Mouse (Mus musculus) liver, adult (tissue): Measurements from ENCODE around the gene Gigyf2.

Experiments
- GATA4 ChIP-seq: IDR thresholded peaks from 2 replicates; pipeline ENCODE4 v1.6.1; 2014; ENCODE audit warnings: mild to moderate bottlenecking, low read length; ENCODE audit not compliant: insufficient replicate concordance

Gigyf2 gene

DNA sequence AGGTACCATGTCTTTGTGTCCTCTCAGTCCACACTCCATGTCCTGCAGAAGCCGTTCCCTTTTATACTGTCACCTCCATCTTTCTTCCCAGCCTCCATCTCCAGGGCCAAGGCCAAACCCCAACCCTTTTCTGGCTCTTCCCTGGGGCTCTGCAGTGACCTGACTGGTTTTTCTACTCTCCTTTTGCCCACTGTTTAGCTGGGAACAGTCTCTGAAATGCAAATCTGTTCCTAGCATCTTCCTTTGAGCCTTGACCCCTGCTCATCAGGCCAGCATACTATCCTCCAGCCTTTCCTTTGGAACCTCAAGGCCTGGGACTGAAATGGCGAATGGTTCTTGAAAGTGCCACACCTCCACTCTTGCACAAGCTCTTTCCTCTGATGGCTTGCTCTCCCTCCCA, 13.7 kb upstream of the Gigyf2 start:
- no peak for TF ChIP-seq GATA4

DNA sequence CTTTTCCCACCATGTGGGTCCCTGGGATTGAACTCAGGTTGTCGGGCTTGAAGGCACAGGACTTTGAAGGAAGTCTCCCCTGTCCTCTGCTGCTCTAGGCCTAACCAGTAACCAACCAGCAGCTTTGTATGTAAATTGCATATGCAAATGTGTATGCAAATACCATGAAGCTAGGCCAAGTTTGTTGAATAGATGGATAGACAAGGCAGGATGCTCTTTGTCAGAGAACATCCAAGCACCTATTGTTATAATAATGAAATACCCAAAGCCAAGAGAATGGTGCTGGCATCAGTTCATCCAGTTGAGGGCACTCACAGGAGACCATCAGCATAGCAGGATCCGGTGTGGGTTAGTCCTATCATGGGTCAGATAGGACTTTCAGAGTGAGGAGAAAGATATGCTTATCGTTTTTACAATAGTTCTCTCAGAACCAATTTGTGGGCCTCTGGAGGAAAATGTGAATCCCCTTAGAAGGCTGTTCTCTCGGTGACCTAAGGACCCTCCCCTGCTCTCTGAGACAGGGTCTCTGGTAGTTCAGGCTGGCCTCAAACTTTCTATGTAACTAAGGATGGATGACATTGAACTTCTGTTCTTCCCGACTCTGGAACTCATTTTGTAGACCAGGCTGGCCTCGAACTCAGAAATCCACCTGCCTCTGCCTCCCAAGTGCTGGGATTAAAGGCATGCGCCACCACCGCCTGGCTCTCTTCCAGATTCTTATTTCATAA, 12.8 kb upstream of the Gigyf2 start:
- no peak for TF ChIP-seq GATA4

DNA sequence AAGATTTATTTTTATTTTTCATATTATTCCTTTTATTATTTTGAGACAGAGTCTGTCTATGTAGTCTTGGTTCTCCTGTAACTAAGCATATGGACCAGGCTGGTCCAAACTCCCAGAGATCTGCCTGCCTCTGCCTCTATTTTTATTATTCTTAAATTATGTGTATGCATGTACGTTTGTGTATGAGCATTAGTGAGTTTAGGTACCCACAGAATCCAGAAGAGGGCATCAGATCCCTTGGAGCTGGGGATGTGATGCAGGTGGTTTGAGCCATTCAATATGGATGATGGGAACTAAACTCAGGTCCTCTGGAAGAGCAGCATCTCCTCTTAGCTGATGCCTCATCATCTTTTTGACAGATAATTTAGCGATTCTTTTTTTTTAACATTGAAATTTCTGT, 11.4 kb upstream of the Gigyf2 start:
- TF ChIP-seq GATA4: no peak

DNA sequence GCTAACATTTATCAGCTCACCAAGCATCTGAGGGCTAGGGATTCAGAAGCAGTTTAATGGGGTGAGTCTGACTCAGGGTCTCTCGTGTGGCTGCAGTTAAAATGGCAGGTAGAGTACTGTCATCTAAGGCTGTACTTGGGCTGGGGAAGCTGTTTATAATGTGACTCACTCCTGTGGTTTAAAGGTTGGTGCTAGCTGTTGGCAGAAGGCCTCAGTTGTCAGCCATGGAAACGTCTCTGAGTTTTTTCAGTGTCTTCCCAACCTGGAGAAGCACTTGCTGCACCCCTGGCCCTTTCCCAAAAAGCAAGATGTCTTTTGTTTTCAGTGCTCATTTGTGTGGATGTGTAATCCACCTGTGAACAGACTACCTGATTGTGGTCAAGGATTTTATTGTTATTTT, 10.9 kb upstream of the Gigyf2 start:
- TF ChIP-seq GATA4: no peak

DNA sequence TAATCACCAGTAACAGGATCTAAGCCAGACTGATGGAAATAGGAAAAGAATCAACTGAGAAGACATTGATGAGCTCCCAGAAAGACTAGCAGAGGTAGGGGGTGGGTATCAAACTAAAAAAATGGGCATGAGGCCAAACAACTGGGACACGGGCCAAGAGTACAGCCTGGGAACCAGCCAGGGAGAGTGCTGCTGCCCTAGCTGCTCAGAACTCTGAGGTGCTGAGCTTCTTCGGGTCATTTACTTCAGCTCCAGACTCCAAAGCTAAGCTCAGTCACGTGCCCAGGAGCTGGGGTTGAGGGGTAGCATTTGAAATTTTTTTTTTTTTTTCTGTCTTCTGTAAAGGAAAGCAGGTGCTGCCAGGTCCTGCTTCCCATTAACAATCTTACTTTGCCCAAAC, 10.1 kb upstream of the Gigyf2 start:
- no peak for TF ChIP-seq GATA4

DNA sequence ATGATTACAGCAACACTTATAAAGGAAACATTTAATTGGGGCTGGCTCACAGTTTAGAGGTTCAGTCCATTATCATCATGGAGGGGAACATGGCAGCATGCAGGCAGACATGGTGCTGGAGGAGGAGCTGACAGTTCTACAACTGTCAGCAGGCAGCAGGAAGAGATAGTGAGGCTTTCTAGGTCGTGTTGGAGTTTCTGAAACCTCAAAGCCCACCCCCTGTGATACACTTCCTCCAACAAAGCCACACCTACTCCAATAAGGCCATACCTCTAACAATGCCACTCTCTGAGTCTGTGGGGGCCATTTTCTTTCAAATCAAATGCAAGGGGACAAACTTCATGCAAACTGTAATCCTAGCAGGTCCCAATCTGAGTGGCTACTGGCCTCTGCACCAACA, 5.7 kb upstream of the Gigyf2 start:
- no peak for TF ChIP-seq GATA4

DNA sequence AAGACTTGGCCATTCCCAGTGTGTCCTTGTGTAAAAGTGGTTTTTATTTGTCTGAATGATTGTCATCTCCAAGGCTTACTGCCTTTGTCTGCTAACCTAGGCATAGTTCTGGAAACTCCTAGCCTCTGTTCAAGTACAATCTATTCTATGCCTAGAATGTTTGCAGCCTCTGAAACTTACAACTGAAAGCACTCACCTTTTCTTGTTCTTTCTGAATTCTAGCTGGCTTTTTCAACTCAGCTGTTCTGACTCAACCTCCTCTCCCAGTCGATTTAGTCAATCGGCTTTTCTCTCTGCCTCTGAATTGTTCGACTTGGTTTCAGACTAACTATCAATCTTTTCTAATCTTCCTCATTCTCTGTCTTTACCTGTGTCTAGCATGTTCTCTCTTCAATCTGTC, 4.0 kb upstream of the Gigyf2 start:
- no peak for TF ChIP-seq GATA4

DNA sequence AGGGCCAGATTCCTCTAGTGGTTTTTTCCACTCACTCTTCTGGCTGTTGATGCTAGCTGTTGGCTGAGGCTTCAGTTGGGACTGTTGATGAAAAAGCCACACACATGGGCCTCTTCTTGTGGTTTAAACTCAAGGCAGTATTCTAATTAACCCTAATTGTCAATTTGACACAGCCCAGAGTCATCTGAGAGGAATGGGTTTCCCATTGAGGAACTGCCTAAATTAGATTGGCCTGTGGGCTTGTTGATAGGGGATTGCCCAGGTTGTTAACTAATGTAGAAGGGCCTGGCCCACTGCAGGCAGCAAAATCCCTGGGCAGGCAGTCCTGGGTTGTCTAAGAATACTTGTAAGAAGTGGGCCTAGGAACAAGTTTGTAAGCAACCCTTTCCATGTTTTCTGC, 2.1 kb upstream of the Gigyf2 start:
- no peak for TF ChIP-seq GATA4

DNA sequence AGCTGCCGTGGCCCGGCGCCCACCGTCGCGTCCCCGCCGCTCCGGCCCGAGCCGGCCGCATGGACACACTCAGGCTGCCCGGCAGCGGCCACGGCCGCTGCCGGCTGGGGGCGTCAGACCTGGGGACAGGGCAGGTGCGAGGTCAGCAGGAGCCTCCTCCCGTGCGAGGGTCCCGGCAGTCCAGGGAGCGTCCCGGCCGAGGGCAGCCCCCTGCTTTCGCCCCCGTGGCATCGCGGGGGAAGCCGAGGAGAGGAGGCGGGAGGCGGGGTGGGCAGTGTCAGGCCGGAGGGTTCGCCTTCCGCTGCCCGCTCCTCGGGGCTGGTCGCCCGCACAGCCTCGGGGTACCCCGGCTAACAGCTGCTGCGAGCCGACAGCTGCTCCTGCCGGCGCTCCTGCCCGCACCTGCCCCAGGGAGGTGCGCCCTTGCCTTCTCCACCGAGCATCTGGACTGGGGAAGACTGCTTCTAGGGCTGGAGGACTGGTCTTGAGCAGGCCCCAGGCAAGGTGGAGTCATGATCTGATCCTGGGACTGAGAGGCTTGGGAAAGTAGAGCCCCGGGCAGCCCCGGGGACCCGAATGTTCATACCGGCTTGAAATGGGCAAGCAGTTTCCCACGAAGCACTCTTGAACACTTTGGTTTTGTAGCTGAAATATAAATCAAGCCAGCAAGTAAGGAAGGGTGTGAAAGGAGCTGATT, 515 bp downstream of the Gigyf2 start:
- no peak for TF ChIP-seq GATA4

DNA sequence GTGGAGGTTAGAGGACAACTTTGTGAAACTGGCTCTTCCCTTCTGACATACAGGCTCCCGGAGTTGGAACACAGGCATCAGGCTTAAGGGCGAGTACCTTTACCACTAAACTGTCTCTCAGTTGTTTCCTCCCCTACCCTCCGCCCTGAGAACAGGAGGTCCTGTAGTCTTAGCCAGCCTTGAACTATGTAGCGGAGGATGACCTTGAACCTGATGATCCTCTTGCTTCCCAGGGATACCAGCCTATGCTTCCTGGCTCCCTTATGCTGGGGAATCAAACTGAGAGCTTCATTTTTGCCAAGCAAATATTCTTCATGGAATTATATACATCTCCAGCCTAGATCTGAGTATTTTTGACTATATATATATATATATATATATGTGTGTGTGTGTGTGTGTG, 5.0 kb downstream of the Gigyf2 start:
- no peak for TF ChIP-seq GATA4

DNA sequence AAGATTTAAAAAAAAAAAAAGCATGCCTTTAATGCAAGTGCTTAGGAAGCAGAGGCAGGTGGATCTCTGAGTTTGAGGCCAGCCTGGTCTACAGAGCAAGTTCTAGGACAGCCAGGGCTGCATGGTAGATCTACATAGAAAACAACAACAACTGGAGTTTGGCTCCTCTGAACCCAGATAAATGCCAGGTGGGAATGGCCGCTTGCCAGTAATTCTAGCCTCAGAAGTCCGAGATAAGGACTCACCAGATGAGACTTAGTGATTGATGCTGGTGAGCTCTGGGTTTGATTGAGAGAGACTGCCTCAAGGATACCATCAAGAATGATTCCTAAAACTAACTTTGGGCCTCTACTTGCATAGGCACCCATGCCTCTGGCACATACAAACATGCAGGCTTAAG, 23.8 kb downstream of the Gigyf2 start:
- no peak for TF ChIP-seq GATA4

DNA sequence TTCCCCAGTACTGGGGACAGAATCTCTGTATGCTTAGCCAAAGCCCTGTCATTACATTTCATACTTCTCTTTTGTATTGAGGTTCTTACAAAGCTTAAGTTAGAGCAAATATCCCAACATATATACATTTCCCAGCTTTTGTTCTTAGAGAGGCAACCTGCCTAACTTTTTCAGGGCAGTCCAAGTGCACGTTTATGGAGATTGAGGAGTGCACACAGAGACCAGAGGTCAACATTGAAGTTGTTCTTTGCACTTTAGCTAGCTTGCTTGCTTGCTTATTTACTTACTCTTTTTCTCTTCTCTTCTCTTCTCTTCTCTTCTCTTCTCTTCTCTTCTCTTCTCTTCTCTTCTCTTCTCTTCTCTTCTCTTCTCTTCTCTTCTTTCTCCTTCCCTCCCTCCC, 33.5 kb downstream of the Gigyf2 start:
- TF ChIP-seq GATA4: no peak

DNA sequence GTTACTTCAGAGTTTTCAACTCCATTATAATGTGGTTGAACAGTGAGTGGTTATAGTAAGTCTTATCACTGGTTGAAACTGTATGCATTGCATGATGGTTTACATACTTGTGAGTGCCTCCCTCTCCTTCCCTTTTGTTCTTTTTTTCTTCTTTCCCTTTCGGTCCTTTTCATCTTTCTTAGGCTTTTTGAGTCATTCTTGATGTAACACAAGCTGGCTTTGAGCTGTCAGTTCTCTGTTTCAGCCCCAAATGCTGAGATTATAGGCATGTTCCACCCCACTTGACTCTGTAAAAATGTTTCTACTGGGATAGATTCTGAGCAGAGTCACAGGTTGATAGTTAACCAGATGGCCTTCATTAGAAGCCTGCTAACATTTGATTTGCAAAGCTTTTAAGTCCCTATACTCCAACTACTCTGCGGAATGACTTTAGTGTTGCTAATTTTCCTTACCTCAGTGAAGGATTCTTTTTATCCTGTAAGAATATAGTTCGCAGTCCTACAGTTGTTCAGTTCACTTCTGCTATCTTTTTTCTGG, 51.3 kb downstream of the Gigyf2 start:
- no peak for TF ChIP-seq GATA4

DNA sequence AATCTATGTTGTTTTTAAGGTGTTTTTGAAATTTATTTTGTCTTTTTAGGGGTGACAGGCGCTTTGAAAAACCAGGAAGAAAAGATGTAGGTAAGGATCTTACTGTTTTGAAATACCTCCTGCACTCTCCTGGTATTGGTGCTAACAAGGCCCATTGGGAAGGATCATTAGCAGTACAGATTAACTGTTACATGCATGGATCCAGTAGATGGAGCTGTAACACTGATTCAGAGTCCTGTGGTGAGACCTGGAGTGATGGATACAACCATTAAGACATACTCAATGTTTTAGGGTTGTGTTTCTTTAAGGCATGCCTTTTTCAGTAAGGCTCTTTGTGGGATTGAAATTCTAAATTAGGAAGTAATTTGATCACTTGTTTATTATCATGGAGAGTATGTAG, 53.1 kb downstream of the Gigyf2 start:
- no peak for TF ChIP-seq GATA4

DNA sequence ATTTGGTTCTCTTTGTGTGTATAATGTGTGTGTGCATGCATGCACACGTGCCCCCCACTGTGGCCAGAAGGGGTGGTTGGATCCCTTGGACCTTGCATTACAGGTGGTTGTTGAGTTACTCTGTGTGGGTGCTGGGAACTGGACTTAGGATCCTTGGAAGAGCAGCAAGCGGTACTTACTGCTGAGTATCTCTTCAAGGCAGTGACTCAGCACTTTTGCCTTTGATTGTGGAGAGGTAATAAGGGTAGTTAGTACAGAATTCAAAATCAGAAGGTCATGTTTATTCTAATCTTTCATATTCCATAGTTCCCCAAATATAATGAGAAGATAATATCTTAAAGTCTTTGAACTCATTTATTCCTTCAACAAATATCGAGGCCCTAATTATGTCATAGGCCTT, 54.4 kb downstream of the Gigyf2 start:
- no peak for TF ChIP-seq GATA4

DNA sequence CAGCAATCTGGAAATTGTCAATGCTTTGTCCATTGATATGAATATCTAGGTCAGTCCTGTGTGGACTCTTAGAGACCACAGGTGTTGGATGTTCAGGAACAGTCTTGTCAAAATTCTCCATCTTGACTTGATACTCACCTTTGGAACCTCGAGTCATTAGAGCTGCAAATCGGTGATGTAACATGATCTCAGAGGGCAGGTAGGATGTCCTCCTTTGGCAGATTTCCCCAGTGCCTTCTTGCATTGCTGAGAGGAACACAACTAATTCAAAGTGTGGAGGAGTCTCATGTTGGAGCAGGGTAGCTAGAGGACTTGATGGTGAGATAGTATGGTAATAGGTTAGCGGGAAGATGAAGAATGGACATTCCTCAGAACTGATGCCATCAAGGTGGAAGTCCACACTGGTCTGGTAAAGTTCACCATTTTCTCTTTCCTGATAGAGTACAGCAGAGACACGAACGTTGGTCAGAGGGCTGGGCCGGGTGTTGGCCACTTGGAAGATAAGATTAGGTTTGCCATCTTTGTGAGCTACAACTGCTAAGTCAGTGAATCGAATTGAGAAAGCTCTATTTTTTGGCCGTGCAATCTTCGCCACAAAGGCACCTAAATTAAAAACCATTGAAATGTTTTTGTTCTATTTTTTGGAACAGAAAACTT, 59.8 kb downstream of the Gigyf2 start:
- TF ChIP-seq GATA4: no peak
